Mouse (Mus musculus) frontal cortex, postnatal 14 days (tissue): ENCODE results near the gene Clec1b.

Source experiments
- DNase-seq, 2 experiments: peaks; one replicate each; pipeline ENCODE4 v3.0.0; 2022; ENCODE audit warnings: low spot score in 2 of 2

Clec1b gene

GRCm38 (mm10) chr6:129408562-129408961, 11.5 kb downstream of the Clec1b start, which contains the start of gene Clec9a:
TSS of gene Clec9a (plus strand) at chr6:129408862.
- DNase-seq = no peak

- DNase-seq = no peak
These were observed 17.1 kb downstream of the Clec1b start for GRCm38 (mm10) chr6:129414177-129414576.

- DNase-seq = no peak
These were observed 25.2 kb downstream of the Clec1b start for GRCm38 (mm10) chr6:129422311-129422710.

DNA sequence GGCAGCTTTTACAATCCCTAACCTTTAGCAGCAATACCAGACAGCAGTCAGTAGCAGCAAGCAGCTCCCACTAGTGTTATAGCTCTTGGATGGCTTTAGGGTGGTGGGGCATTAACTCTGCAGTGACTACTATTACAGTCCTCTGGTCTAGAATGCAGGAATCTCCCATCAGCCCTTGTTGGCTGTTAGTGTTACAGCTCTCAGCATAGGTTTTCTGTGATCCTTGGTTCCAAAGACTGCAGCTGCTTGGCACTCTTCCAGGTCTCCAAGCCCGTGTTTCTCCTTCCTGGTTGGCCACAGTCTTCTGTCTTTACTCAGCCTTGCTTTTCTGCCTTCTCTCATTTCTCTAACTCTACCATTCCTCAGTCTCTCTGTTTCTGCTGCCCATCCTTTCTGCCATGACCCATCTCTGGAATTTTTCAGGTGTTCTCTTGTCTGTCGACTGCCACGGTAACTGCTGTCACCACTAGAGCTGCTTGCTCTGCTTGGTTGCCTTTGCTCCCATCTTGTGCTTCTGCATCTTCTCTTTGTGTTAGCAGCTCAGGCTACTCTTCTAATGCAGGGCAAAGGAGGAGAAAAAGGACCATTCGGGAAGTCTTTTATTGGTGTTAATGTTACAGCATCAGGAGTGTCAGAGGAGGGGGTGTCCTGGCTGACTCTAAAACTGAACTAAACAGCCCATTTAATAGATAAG, 26.1 kb downstream of the Clec1b start:
- no peak for DNase-seq

DNA sequence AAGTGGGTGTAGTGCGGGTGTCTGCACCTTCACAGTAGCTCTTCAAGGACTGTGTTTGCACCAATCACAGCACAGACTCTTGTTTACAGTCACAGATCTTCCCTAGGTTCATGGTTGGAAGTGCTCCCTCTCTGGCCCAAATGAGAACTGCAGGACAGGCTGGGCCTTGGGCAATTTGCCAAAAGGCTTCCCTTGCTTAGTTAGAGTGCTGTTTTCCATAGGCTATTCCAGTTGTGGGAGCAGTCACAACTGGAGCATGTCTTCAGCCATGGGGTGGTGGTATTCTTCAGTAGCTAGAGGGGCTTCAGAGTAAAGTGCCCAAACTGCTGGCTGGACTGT, 26.6 kb downstream of the Clec1b start:
- DNase-seq = peak; percentile 54 to 59

GRCm38 (mm10) chr6:129425217-129425616, 28.1 kb downstream of the Clec1b start:
- no peak for DNase-seq

- no peak for DNase-seq
These were observed 28.7 kb downstream of the Clec1b start for GRCm38 (mm10) chr6:129425812-129426211.

DNA sequence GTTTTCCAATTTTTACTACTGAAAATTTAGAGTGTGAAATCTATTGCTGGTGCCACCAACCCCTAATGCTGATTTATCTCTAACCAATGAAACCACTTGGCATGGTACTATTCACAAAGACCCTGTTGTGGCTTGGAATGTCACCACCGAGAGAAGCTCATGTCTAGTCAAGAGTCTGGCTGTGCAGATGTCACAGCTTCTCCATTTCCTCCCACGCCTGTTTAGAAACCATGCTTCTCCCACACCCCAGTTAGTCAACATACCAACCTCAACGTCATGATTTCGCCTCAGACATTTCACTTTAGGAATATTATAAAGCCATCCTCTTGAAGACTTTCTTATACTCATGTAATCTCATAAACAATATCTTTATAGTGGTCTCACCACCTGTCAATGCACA, 30.2 kb downstream of the Clec1b start:
- DNase-seq = no peak

- DNase-seq = no peak
These were observed 37.1 kb downstream of the Clec1b start for GRCm38 (mm10) chr6:129434239-129434638.

DNA sequence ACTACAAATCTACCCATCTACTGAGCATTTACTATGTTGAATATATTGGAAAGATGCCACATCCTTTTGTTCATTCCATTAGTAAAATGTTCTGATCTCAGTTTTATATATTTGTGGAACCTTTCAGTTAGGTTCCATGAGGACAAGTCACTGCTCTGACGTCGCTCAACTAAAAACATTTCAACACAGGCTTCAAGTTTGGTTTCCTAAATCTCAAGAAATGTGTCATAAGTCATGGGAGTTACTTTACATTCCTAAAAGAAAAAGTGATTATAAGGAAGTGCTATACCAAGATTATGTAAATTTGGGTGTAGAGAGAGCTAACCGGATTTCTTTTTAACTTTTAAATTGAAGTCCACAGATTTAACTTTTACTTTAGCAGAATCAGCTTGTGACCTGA, 38.9 kb downstream of the Clec1b start:
- no peak for DNase-seq

DNA sequence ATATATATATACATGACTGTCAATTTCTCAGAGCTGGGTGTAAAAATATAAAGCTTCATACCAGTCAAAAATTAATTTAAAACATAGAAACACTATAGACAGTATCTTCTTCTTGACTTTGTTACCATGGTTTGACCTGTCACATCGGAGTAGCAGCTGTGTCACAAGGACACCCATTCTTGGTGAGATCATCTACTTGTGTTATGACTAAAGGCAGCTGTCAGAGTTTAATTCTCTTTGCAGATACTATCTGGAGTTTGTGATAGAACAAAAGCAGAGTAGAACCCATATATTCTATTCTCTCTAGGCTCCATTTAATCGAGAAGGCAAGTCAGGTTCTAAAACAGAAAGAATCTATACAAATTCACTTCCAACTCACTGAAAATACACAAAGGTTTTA, 40.9 kb downstream of the Clec1b start:
- DNase-seq = no peak

DNA sequence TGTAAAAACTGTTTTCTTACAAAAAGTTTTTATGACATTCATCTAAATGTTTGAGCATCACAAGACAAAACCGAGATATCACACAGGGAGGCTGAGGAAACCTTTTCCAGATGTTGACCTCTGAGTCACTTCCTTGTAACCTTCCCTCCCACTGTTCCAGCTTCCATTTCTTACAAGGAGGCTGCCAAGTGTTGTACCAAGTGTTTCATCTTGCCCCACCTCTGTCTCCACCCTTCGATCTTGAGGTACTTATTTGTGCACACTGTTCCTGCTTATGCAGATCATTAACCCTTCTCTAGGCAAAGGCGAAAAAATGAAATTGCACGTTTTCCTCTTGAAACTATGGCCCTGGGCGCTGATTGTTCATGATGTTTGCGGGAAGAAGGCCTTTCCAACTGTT, 52.6 kb downstream of the Clec1b start:
- DNase-seq = no peak

DNA sequence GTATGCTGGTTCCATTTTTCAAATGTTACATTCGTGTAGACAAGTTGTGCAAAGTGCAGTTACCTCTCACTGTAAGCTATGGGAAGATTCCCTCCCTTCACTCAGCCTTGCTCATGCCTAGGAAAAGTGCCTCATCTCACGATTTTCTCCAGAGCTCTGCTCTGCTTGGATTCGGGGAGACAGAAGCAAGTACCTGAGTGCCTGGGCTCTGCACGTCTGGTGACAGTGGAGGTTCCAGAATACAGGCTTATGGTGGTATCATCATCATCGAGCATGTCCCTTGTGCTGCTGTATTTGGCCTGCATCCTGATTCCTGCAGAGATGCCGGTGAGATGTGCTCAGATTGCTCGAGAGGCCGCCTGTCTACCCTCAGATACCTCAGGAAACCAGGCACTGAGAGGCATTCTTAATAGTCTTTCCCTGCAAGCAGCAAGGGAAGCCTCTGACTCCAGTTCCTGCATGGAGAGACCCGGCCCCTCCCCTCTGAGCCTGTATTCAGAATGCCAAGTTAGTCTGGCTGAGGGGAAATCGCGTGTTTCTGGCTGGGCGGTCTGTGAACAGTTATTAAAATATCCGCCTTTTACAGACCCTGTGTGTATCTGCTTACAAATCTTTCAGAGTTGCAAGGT, 54.4 kb downstream of the Clec1b start, which contains the start of gene Clec1a:
Clec1a (minus strand) TSS at position 590 of the 629 bp plus-strand sequence.
- no peak for DNase-seq
